Mouse (Mus musculus): ENCODE measurements around the gene Ndufv3. TPM values are rescaled to one million over a fixed set of nuclear protein-coding genes. Genes with fewer than 3 reads are reported as not detected.
"Not testable (repeated sequence)": the region's sequence is repeated elsewhere in the genome, so short reads cannot be mapped to it uniquely, and the experiment has no call there.

Ndufv3 gene
- polyA plus RNA-seq, 1 experiment = 446 TPM

DNA sequence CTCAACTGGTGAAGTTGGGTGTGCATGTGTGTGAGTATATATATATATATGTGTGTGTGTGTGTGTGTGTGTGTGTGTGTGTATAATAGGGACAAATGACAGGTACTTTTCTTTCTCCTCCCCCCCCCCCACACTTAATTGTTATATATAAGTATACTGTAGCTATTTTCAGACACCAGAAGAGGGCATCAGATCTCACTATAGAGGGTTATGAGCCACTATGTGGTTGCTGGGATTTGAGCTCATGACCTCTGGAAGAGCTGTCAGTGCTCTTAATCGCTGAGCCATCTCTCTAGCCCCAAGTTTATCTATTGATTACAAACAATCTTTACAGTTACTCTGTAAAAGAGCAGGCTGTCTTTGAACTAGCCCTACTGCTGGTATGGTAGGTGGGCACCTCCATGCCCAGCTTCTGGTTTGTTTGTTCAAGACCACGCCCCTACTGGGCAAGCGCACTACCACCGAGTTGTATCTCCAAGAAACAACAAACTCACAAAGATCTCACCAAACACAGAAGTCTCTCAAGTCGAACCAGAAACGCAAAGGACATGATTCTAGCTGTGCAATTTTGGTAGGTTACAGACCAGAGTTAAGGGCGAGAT lies 470 bp upstream of the Ndufv3 start:
- Histone ChIP-seq H3K4me3 (replicated peaks; ENCODE audit: insufficient read depth, low read depth, low read length) (peak overlapping the region; percentile 74), H3K4me1 (ENCODE audit: control insufficient read depth, insufficient read depth, low read length) (peaks cover 5% of the 10 kb centered on the region; the same call in 1 of the 2 replicates), H3K27ac (ENCODE audit: insufficient read depth, low read length) (no peak overlapping the region), H3K27me3 (ENCODE audit: control insufficient read depth, insufficient read depth, low read length) (no peaks in the 10 kb centered on the region)
- no peak for TF ChIP-seq POLR2A (IDR thresholded peaks at IDR 0.05; ENCODE audit: borderline replicate concordance, insufficient read depth, low read length)
- no peak for TF ChIP-seq CTCF (IDR thresholded peaks at IDR 0.05; ENCODE audit: borderline replicate concordance, insufficient read depth, low read depth, low read length)
- DNase-seq = no peak
- WGBS = 3% methylated on average over 7 of the region's 7 CpGs

DNA sequence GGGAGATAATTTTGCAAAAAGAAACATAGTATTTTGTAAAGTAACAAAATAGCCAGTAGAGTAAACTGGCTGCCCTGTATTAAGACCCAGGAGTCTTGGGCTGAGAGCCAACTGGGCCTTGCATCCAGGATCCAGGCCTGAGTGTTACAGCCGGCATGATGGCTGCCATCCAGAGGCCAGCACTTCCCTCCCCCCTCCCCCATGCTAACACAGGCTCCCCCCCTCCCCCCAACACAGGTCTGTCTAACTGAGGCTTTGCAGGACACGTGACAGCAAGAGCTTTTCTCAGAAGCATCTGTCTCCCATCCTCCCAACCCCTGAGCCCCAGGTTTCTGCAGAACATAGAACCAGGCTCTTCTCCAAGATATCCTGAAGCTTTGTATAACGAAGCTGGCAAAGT lies 980 bp downstream of the Ndufv3 start:
- no peak overlapping the region for H3K27ac ChIP-seq (ENCODE audit: insufficient read depth, low read length)
- peak; percentile 82 to 88 for DNase-seq
- H3K27me3 ChIP-seq (ENCODE audit: control insufficient read depth, insufficient read depth, low read length) = no peaks in the 10 kb centered on the region
- peak overlapping the region; percentile 74 for H3K4me3 ChIP-seq (replicated peaks; ENCODE audit: insufficient read depth, low read depth, low read length)
- 2% methylated on average over 3 of the region's 3 CpGs for WGBS
- H3K4me1 ChIP-seq (ENCODE audit: control insufficient read depth, insufficient read depth, low read length) = peaks cover 8% of the 10 kb centered on the region; the same call in 1 of the 2 replicates
- TF ChIP-seq CTCF (IDR thresholded peaks at IDR 0.05; ENCODE audit: borderline replicate concordance, insufficient read depth, low read depth, low read length) = no peak

DNA sequence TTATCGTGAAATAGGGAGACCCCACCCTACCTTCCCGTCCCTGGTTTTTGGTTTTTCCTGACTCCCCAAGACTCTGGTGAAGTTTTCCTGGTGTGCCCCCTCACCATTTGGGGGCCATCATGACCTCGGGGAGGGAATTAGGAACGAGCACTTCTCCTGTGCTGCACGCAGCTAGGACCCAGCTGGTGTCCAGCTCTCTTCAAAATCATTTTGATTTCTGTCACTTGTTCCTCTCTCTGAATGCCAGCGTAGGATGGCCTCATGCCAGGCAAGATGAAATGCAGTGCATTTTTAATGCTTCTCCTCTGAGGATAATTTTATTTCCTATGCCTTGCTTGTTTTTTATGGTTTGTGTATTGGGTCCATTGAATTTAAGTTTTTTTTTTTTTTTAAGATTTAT lies 2.0 kb downstream of the Ndufv3 start:
- DNase-seq = peak; percentile 46 to 52
- TF ChIP-seq CTCF (IDR thresholded peaks at IDR 0.05; ENCODE audit: borderline replicate concordance, insufficient read depth, low read depth, low read length) = no peak
- no peak for TF ChIP-seq POLR2A (IDR thresholded peaks at IDR 0.05; ENCODE audit: borderline replicate concordance, insufficient read depth, low read length)
- no peak overlapping the region for H3K4me3 ChIP-seq (replicated peaks; ENCODE audit: insufficient read depth, low read depth, low read length)
- peak overlapping the region; percentile 73 for H3K27ac ChIP-seq (ENCODE audit: insufficient read depth, low read length)
- no peaks in the 10 kb centered on the region for H3K27me3 ChIP-seq (ENCODE audit: control insufficient read depth, insufficient read depth, low read length)
- H3K4me1 ChIP-seq (ENCODE audit: control insufficient read depth, insufficient read depth, low read length) = peaks cover 8% of the 10 kb centered on the region; the same call in 1 of the 2 replicates
- 11% methylated on average over 6 of the region's 6 CpGs for WGBS

DNA sequence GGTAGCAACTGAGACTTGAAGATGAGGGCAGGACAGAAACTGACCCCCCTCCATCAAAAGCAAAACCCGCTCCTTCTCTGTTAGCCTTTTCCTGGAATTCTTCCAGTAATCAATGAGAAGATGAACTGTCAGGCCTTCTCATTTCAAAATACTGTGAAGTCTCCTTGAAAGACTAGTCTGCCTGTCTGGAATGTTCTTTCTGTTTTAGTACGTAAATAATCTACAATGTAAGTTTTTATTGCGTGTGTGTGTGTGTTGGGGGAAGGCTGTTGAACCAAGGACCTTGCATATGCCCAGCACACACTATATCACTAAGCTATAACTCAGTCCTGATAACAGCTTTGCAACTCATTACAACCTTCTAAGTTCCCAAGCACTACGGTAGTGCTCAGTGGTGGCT lies 5.2 kb downstream of the Ndufv3 start:
- 91% methylated on average over 4 of the region's 4 CpGs for WGBS
- no peak for TF ChIP-seq POLR2A (IDR thresholded peaks at IDR 0.05; ENCODE audit: borderline replicate concordance, insufficient read depth, low read length)
- TF ChIP-seq CTCF (IDR thresholded peaks at IDR 0.05; ENCODE audit: borderline replicate concordance, insufficient read depth, low read depth, low read length) = no peak
- H3K4me1 ChIP-seq (ENCODE audit: control insufficient read depth, insufficient read depth, low read length) = peaks cover 8% of the 10 kb centered on the region; the same call in 1 of the 2 replicates
- H3K27ac ChIP-seq (ENCODE audit: insufficient read depth, low read length) = no peak overlapping the region
- no peak overlapping the region for H3K4me3 ChIP-seq (replicated peaks; ENCODE audit: insufficient read depth, low read depth, low read length)
- no peaks in the 10 kb centered on the region for H3K27me3 ChIP-seq (ENCODE audit: control insufficient read depth, insufficient read depth, low read length)
- no peak for DNase-seq

DNA sequence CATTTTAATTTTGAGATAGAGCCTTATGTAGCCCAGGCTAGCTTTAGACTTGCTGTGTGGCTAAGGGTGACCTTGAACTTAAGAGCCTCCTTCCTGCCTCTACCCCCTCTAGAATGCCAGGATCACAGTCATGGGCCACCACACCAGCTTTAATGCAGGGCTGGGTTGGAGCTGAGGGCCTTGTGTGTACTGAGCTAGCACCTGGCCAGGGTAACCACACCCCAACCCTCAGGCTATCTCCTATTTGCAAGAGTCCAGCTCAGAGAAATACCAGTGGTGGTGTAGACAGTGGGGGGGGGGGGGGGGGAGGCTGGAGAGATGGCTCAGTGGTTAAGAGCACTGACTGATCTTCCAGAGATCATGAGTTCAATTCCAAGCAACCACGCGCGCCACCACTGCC lies 5.9 kb downstream of the Ndufv3 start:
- no peak for TF ChIP-seq POLR2A (IDR thresholded peaks at IDR 0.05; ENCODE audit: borderline replicate concordance, insufficient read depth, low read length)
- TF ChIP-seq CTCF (IDR thresholded peaks at IDR 0.05; ENCODE audit: borderline replicate concordance, insufficient read depth, low read depth, low read length) = no peak
- Histone ChIP-seq H3K4me1 (ENCODE audit: control insufficient read depth, insufficient read depth, low read length) (peaks cover 8% of the 10 kb centered on the region; the same call in 1 of the 2 replicates), H3K27me3 (ENCODE audit: control insufficient read depth, insufficient read depth, low read length) (no peaks in the 10 kb centered on the region), H3K4me3 (replicated peaks; ENCODE audit: insufficient read depth, low read depth, low read length) (no peak overlapping the region), H3K27ac (ENCODE audit: insufficient read depth, low read length) (no peak overlapping the region)
- no peak for DNase-seq
- WGBS = 93% methylated on average over 3 of the region's 3 CpGs

DNA sequence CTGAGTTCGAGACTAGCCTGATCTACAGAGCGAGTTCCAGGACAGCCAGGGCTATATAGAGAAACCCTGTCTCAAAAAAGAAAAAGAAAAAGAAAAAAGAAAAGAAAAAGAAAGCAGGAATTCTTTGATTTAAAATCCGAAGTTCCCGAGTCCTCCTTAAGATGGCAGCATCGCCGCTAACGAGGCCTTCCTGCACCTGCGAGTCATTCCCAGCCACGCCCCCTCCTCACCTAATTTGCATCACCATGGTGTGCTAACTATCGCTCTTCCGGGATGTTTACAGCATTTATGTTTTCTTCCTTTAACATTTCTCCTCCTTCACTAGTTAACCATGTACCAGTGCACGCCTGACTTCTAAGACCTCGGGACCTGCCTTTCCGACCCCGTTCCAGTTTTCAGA lies 9.4 kb downstream of the Ndufv3 start:
- Histone ChIP-seq H3K4me1 (ENCODE audit: control insufficient read depth, insufficient read depth, low read length) (0 out of 2 replicates have a peak, but pooled peaks cover 3% of the 10 kb centered on the region), H3K4me3 (replicated peaks; ENCODE audit: insufficient read depth, low read depth, low read length) (no peak overlapping the region), H3K27ac (ENCODE audit: insufficient read depth, low read length) (no peak overlapping the region), H3K27me3 (ENCODE audit: control insufficient read depth, insufficient read depth, low read length) (no peaks in the 10 kb centered on the region)
- no peak for DNase-seq
- TF ChIP-seq CTCF (IDR thresholded peaks at IDR 0.05; ENCODE audit: borderline replicate concordance, insufficient read depth, low read depth, low read length) (peak; percentile 48), POLR2A (IDR thresholded peaks at IDR 0.05; ENCODE audit: borderline replicate concordance, insufficient read depth, low read length) (no peak)
- 38% methylated on average over 15 of the region's 15 CpGs for WGBS

DNA sequence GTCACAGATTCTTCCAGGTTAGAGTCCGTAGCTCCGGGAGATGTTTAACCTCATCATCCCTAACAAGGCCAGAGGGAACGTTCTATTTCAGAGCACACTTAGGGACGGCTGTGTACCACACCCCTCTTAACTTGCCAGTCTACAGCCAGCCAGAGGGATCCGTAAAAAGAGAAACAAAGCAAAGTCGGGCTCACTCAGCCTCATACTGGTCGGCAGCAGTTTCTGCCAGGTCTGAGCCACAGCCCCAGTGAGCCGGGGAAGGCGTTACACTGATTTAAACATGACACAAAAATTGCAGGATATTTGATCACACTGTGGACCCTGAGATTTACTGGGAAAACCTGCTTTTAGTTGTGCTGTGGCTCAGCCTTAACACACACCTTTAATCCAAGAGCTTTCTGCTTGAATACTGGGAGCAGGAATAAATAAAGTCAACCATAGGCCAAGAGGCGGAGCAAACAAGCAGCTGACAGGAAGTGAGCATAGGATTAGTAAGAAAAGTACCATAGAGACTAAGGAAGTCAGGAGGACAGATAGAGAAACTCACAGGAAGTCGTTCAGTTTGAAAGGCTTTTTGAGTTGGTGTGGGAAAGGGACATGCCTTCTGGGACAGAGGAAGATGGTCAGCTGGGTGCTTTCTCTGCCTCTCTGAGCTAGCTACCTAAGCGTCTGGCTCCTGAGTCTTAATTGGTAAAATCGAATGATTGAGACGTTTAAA lies 11.7 kb downstream of the Ndufv3 start:
- 77% methylated on average over 14 of the region's 14 CpGs for WGBS
- Histone ChIP-seq H3K4me1 (ENCODE audit: control insufficient read depth, insufficient read depth, low read length) (no peaks in the 10 kb centered on the region), H3K27me3 (ENCODE audit: control insufficient read depth, insufficient read depth, low read length) (no peaks in the 10 kb centered on the region), H3K27ac (ENCODE audit: insufficient read depth, low read length) (no peak overlapping the region), H3K4me3 (replicated peaks; ENCODE audit: insufficient read depth, low read depth, low read length) (no peak overlapping the region)
- no peak for DNase-seq
- TF ChIP-seq POLR2A (IDR thresholded peaks at IDR 0.05; ENCODE audit: borderline replicate concordance, insufficient read depth, low read length) (no peak), CTCF (IDR thresholded peaks at IDR 0.05; ENCODE audit: borderline replicate concordance, insufficient read depth, low read depth, low read length) (no peak)

DNA sequence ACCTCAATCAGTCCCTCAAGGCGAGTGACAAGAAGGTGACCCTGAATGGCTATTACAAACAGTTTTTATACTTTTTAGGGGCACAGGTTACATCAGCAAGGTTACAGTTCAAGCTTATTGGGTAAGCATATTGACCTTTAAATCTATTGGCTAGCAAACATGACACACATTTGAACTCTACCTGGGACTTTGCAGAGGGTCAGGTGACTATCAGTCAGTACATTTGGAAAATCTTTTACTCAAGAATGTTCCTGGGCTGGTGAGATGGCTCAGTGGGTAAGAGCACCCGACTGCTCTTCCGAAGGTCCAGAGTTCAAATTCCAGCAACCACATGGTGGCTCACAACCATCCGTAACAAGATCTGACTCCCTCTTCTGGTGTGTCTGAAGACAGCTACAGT lies 12.4 kb downstream of the Ndufv3 start:
- H3K27me3 ChIP-seq (ENCODE audit: control insufficient read depth, insufficient read depth, low read length); DNase-seq; H3K27ac ChIP-seq (ENCODE audit: insufficient read depth, low read length); H3K4me3 ChIP-seq (replicated peaks; ENCODE audit: insufficient read depth, low read depth, low read length); H3K4me1 ChIP-seq (ENCODE audit: control insufficient read depth, insufficient read depth, low read length): not testable (repeated sequence)
- WGBS = 94% methylated on average over 4 of the region's 4 CpGs

Measured in cerebellum, adult 2 months (tissue).